Mouse (Mus musculus) cerebellum, adult 9-10 months (tissue): ENCODE results near the gene Orc4.
"Not testable (repeated sequence)": the region's sequence is repeated elsewhere in the genome, so short reads cannot be mapped to it uniquely, and the experiment has no call there.

Experiments
- DNase-seq: peaks from one replicate; pipeline ENCODE4 v3.0.0; 2022

The Orc4 gene

GRCm38 (mm10) chr2:48950252-48950315 is at the start of gene Orc4:
Orc4 (minus strand) TSS chr2:48950277.
- no peak for DNase-seq

GRCm38 (mm10) chr2:48990322-48990721 is 40.2 kb upstream of the Orc4 start:
- DNase-seq: no peak

GRCm38 (mm10) chr2:48978920-48979319 is 28.8 kb upstream of the Orc4 start:
- DNase-seq: no peak

GRCm38 (mm10) chr2:48956591-48956990 is 6.5 kb upstream of the Orc4 start:
- DNase-seq: no peak

GRCm38 (mm10) chr2:48950316-48950880 is 321 bp upstream of the Orc4 start:
- peak; percentile 48 for DNase-seq

- DNase-seq: peak; percentile 75
These were observed 280 bp downstream of the Orc4 start for GRCm38 (mm10) chr2:48949743-48950251.

- peak; percentile 99 for DNase-seq
These were observed 1.1 kb downstream of the Orc4 start, which contains the start of gene Mbd5 for GRCm38 (mm10) chr2:48948841-48949584. Mbd5 (plus strand) TSS chr2:48949508.

- peak; percentile 16 for DNase-seq
These were observed 2.3 kb downstream of the Orc4 start for GRCm38 (mm10) chr2:48947761-48948160.

GRCm38 (mm10) chr2:48935058-48935457 is 15.0 kb downstream of the Orc4 start:
- no peak for DNase-seq

GRCm38 (mm10) chr2:48915832-48916231 is 34.2 kb downstream of the Orc4 start:
- DNase-seq: no peak

- DNase-seq: peak; percentile 11
These were observed 35.9 kb downstream of the Orc4 start for GRCm38 (mm10) chr2:48914185-48914584.

- DNase-seq: peak; percentile 51
These were observed 41.2 kb downstream of the Orc4 start for GRCm38 (mm10) chr2:48908866-48909265.

GRCm38 (mm10) chr2:48895186-48895585 is 54.9 kb downstream of the Orc4 start:
- DNase-seq: no peak

- peak; percentile 82 for DNase-seq
These were observed 64.1 kb downstream of the Orc4 start for GRCm38 (mm10) chr2:48885945-48886344.

- no peak for DNase-seq
These were observed 81.7 kb downstream of the Orc4 start for GRCm38 (mm10) chr2:48868199-48868913.

GRCm38 (mm10) chr2:48865596-48865995 is 84.5 kb downstream of the Orc4 start:
- not testable (repeated sequence) for DNase-seq
